Mouse (Mus musculus) heart, postnatal 0 days (tissue): Measurements from ENCODE around the gene Pdhx. TPM values are rescaled to one million over a fixed set of nuclear protein-coding genes. Genes with fewer than 3 reads are reported as not detected.

Experiments
- ATAC-seq: fragments of 200-750 bp; cut with Nextera tagmentation; 2 replicates; pipeline ENCODE4 v1.8.0; 2017; ENCODE audit warnings: low read depth, moderate number of reproducible peaks, moderate library complexity; ENCODE audit not compliant: insufficient read depth
- DNase-seq: peaks from one replicate; pipeline ENCODE4 v3.0.0-alpha.2; 2016; ENCODE audit warnings: low spot score
- H3K27ac ChIP-seq: fragments of 300-500 bp; sonication (generic); 2 replicates; pipeline ENCODE4 v1.5.1; 2014; ENCODE audit warnings: low read depth, mild to moderate bottlenecking
- H3K27me3 ChIP-seq: fragments of 300-500 bp; sonication (generic); 2 replicates; pipeline ENCODE4 v1.6.1; 2014; ENCODE audit warnings: low read length, mixed read lengths; ENCODE audit not compliant: control insufficient read depth, insufficient read depth
- H3K36me3 ChIP-seq: fragments of 300-500 bp; sonication (generic); replicated peaks from 2 replicates; pipeline ENCODE4 v1.6.1; 2014; ENCODE audit warnings: low read length, mixed read lengths; ENCODE audit not compliant: control insufficient read depth, insufficient read depth
- H3K4me1 ChIP-seq: fragments of 300-500 bp; sonication (generic); 2 replicates; pipeline ENCODE4 v1.6.1; 2014; ENCODE audit warnings: antibody characterized with exemption; ENCODE audit not compliant: control insufficient read depth, insufficient read depth
- H3K4me2 ChIP-seq: fragments of 300-500 bp; sonication (generic); 2 replicates; pipeline ENCODE4 v1.6.1; 2014; ENCODE audit warnings: low read depth, mild to moderate bottlenecking, low read length, moderate library complexity
- H3K4me3 ChIP-seq: fragments of 300-500 bp; sonication (generic); 2 replicates; pipeline ENCODE4 v1.5.1; 2014; ENCODE audit warnings: low read depth, low read length
- H3K9ac ChIP-seq: fragments of 300-500 bp; sonication (generic); replicated peaks from 2 replicates; pipeline ENCODE4 v1.6.1; 2014; ENCODE audit warnings: low read depth, low read length, mixed read lengths
- H3K9me3 ChIP-seq: fragments of 300-500 bp; sonication (generic); replicated peaks from 2 replicates; pipeline ENCODE4 v1.6.1; 2016; ENCODE audit warnings: low read length; ENCODE audit not compliant: control insufficient read depth
- CTCF ChIP-seq: IDR thresholded peaks from 2 replicates; pipeline ENCODE4 v1.5.1; 2016; ENCODE audit warnings: antibody characterized with exemption, control low read depth, low read depth
- EP300 ChIP-seq: IDR thresholded peaks from 2 replicates; pipeline ENCODE4 v1.6.1; 2016; ENCODE audit warnings: antibody characterized with exemption, low read depth
- WGBS: fragments of 180-500 bp; shearing (Covaris S2); extraction: QIAGEN DNeasy Blood & Tissue Kit; methylation state at CpG from one replicate; pipeline ENCODE4 v1.1.7; 2014; 5-methylcytosine and 5-hydroxymethylcytosine counted together
- polyA plus RNA-seq: library from polyadenylated mRNA; unstranded; fragments of >200 nt; fragmentation: Nextera tagmentation; extraction: Ambion mirVana; gene quantifications from 2 replicates; pipeline ENCODE4 v1.2.1, GENCODE M21; 2015
- total RNA-seq: library from RNA; depleted of rRNA; stranded (reverse); fragments of >200 nt; gene quantifications from 2 replicates; pipeline ENCODE4 v1.2.3, GENCODE M21; 2014; ENCODE audit warnings: low replicate concordance; rRNA removed

Gene Pdhx
- total and polyA plus RNA-seq, 2 experiments from 2014 or later = 50.5 to 99.2 TPM

GRCm38 (mm10) chr2:102975358-102975945 lies 97.9 kb downstream of the Pdhx start:
- ATAC-seq = no peak

GRCm38 (mm10) chr2:102973115-102973514 lies 100.2 kb downstream of the Pdhx start:
- no peak for TF ChIP-seq CTCF
- TF ChIP-seq EP300 = no peak
- H3K36me3 ChIP-seq = no peaks in the 10 kb centered on the region
- H3K9ac ChIP-seq = no peak overlapping the region
- WGBS = 90% methylated on average over 3 of the region's 3 CpGs
- H3K4me2 ChIP-seq = no peak overlapping the region
- no peak overlapping the region for H3K4me3 ChIP-seq
- 0 out of 2 replicates have a peak, but pooled peaks cover 6% of the 10 kb centered on the region for H3K9me3 ChIP-seq
- no peaks in the 10 kb centered on the region for H3K27me3 ChIP-seq
- H3K27ac ChIP-seq = no peak overlapping the region
- H3K4me1 ChIP-seq = no peaks in the 10 kb centered on the region
- ATAC-seq (no peak), DNase-seq (no peak)

More at GRCm38 (mm10) chr2:102975358-102975945, 97.9 kb downstream of the Pdhx start:
- no peak for DNase-seq
- Histone ChIP-seq H3K27me3 (no peaks in the 10 kb centered on the region), H3K27ac (no peak overlapping the region), H3K4me2 (no peak overlapping the region), H3K9ac (no peak overlapping the region), H3K4me1 (no peaks in the 10 kb centered on the region), H3K4me3 (no peak overlapping the region), H3K9me3 (0 out of 2 replicates have a peak, but pooled peaks cover 6% of the 10 kb centered on the region), H3K36me3 (no peaks in the 10 kb centered on the region)
- WGBS = 72% methylated on average over 5 of the region's 5 CpGs
- TF ChIP-seq EP300 = no peak

- Histone ChIP-seq H3K4me3 (no peak overlapping the region), H3K4me2 (no peak overlapping the region), H3K4me1 (no peaks in the 10 kb centered on the region), H3K27me3 (no peaks in the 10 kb centered on the region), H3K9me3 (0 out of 2 replicates have a peak, but pooled peaks cover 6% of the 10 kb centered on the region), H3K36me3 (no peaks in the 10 kb centered on the region), H3K27ac (no peak overlapping the region), H3K9ac (no peak overlapping the region)
- DNase-seq (no peak), ATAC-seq (no peak)
- WGBS = 46% methylated on average over 5 of the region's 5 CpGs
- TF ChIP-seq EP300 (no peak), CTCF (no peak)
These were observed 100.7 kb downstream of the Pdhx start for GRCm38 (mm10) chr2:102972575-102972974.

- Histone ChIP-seq H3K4me3 (no peak overlapping the region), H3K4me2 (no peak overlapping the region), H3K9me3 (0 out of 2 replicates have a peak, but pooled peaks cover under 1% of the 10 kb centered on the region), H3K27ac (no peak overlapping the region), H3K4me1 (no peaks in the 10 kb centered on the region), H3K9ac (no peak overlapping the region), H3K27me3 (no peaks in the 10 kb centered on the region), H3K36me3 (no peaks in the 10 kb centered on the region)
- no peak for ATAC-seq
- no peak for TF ChIP-seq CTCF
- DNase-seq = no peak
These were observed 101.4 kb downstream of the Pdhx start for GRCm38 (mm10) chr2:102971951-102972350.

Other genes with a start within 250 kb of the Pdhx start
- 12.5 and 25.8 TPM in 2 replicates for gene Cd44, start 171.8 kb downstream of the Pdhx start, total RNA-seq
- gene Cd44, start 171.8 kb downstream of the Pdhx start, polyA plus RNA-seq = 7.4 and 9.3 TPM in 2 replicates
- 30.7 and 44.3 TPM in 2 replicates for gene Apip, start 162 bp upstream of the Pdhx start, total RNA-seq
- gene Apip, start 162 bp upstream of the Pdhx start, polyA plus RNA-seq = 63.9 and 68.1 TPM in 2 replicates
- 3.7 and 4.6 TPM in 2 replicates for gene Ehf, start 229.8 kb upstream of the Pdhx start, total RNA-seq
- 0.23 TPM in 1 of 2 replicates, not detected in the other for gene Ehf, start 229.8 kb upstream of the Pdhx start, polyA plus RNA-seq